Mouse (Mus musculus): Measurements from ENCODE around the gene Psmd12.

Psmd12 gene

DNA sequence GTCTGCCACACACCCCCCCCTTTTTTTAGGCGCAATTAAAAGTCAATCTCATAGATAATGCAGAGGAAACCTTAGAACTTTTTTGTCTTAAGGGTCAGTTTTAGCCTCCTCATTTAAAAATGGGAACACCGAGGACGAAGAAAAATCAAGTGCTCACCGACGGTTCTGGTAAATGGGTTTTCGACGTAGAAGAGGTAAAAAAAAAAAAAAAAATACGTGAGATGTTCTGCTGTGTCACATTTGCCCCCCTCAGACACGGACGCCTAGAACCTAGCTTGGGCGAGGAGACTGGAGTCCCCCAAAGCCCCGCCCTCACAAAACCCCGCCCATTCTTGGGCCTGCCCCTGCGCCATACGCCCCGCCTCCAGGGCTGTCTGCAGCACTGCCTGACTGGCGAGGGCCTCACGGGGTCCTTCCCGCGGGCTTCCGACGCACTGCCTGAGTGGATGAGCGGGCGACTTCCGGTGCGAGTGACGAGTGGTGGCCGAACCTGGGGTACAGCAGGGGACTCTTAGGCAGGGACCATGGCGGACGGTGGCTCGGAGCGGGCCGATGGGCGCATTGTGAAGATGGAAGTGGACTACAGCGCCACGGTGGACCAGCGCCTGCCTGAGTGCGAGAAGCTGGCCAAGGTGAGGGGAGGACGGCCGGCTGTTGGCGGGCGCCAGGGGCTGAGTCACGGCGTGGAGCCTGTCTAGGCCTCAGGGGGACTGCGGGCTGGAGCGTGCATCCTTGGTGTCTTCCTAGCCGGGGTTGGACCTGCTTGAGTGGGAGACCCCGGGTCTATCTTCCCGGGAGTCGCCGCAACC lies at the start of gene Psmd12:
TSS of gene Psmd12 (plus strand) at position 432 of the 809 bp plus-strand sequence.
- DNase-seq (ENCODE audit: inconsistent age in 2 of 2, low spot score in 1 of 2), result peak; percentile 96 to 99

DNA sequence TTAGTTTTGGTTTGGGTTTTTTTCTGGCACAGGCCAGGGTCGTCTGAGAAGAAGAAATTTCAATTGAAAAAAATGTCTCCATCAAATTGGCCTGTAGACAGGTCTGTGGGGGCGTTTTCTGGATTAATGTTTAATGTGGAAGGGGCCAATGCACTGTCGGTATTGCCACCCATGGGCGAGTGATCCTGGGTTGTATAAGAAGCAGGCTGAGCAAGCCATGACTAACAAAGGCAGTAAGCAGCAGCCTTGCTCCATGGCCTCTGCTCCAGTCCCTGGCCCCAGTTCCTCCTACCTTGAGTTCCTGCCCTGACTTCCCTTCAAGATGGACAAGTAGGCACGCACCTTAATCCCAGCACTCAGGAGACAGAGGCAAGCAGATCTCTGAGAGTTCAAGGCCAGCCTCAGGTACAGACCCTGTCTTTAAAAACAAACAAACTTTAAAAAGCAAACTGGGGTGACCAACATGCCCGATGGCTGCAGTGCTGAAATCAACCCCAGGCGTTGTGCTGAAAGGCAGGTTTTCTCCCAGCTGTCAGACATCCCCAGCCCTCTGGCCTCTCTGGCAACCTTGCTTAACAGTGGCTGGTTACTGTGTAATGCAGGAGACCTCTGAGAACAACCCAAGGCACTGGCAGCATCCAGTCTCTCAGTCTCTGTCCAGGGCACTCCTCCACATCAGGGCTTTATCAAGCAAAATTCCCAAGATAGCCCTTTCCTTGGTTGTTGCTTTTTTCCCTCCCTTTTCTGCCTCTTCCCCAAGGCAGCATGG lies 47.9 kb upstream of the Psmd12 start:
- DNase-seq (ENCODE audit: inconsistent age in 2 of 2, low spot score in 1 of 2), result no peak

DNA sequence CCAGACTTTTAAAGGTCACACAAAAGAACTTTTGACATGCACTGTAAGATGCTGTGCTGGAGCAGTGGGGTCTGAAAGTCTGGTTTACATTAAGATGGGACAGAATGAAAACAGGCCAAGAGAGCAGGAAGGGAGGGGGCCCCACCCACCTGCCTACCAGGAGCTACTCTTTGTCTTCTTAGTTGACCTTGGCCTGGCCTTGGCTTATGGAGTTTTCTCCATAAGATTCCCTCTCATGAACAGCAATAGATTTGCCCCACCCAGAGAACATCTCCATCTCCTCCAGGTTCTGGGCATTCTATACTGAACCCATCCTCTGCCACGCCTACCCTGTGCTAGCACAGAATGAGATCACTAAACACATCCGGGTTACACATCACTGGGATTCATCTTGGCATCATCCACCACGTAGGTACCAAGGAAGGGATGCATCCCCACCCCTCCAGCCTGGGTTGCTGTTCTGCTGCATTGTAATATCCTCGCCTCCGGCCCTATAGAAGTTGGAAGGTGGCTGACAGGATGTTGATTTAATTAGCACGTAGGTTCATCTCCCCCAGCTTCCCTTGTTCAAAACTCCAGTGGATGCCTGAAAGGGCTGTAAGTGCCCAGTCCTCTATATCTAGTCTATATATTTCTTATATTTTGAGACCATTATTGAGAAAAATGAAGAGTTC lies 43.4 kb upstream of the Psmd12 start:
- DNase-seq (ENCODE audit: inconsistent age in 2 of 2, low spot score in 1 of 2), result no peak

DNA sequence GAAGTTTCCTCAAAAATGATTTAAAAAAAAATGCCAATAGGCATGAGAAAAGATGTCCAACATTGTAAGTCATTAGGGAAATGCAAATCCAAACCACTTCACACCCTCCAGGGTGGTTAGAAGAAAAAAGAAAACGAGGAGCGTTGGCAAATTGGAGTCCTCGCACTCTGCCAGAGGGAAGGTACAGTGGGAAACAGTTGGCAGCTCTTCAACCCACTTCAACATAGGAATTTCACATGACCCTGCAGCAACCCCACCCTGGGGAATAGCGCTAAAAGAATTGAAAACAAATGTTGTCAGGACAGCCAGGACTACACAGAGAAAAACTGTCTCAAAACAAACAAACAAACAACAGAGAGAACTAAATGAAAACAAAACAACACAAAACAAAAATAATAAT lies 41.6 kb upstream of the Psmd12 start:
- DNase-seq (ENCODE audit: inconsistent age in 2 of 2, low spot score in 1 of 2), result no peak

DNA sequence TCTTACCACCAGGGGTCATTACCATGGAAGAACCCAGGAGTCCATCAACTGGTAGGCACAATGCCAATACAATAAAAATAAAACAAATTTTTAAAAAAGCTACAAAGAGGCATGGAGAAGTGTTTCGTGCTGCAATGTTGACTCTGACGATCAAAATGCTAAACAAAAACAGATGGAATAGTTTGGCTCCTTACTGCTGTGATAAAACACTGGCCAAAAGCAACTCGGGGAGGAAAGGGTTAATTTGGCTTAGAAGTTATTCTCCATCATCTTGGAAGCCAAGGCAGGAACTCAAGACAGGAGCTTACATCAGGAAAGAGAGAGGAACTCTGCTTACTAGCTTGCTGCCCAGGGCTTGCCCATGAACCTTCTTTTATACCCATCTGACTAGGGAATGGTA lies 41.1 kb upstream of the Psmd12 start:
- no peak for DNase-seq (ENCODE audit: inconsistent age in 2 of 2, low spot score in 1 of 2)

DNA sequence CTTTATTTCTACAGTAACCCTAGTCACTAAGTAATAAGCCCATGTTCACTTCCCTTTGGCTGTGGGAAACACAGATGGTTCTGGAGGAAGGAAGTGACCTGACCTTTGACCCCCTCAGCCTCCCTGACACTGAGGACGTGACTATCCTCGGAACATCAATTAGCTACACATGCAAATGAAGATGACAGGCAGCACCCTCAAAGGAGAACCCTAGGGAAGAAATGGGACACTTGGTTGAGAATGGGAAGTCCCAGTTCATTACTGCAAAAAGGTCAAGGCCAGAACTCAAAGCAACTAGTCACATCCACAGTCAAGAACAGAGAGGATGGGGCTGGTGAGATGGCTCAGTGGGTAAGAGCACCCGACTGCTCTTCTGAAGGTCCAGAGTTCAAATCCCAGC lies 38.2 kb upstream of the Psmd12 start:
- DNase-seq (ENCODE audit: inconsistent age in 2 of 2, low spot score in 1 of 2), result no peak

DNA sequence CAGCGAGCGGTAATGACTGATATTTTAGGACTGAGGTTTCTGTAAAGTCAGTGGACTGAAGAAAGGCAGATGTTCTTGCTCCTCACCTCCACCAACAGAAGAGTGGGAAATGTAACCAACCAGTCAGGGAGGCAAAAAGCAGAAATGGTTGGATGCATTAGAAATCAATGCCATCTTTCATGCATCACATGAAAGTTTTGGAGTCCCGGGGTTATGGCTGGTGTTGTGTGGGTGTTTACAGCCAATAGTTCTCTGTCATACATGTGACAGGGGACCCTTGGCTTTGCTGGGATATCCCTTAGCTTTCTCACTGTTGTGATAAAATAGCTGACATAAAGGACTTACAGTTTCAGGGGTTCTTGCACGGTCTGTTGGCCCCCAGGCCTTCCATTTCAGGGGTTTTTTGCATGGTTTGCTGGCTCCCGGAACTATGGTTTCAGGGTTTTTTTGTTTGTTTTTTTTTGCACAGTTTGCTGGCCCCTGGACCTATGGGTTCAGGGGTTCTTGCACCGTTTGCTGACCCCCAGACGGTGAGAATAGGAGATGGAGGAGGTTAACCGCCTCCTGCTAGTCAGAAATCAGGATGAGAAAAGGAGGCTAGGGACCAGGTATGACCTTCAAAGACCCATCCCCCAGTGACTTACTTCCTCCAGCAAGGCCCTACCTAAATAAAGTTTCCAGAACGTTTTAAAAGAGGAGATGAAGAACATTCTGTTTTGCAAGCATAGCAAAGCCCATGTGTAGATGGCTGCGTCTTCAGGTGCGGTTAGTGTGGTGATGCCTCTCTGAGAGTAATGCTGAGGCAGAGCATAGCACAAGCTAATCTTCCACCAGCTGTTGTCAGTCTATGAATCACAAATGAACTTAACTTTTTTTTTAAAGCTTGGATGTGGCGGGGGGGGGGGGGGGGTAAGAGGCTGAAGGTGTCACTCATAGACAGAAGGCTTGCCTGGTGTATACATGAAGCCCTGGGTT lies 35.9 kb upstream of the Psmd12 start:
- no peak for DNase-seq (ENCODE audit: inconsistent age in 2 of 2, low spot score in 1 of 2)

DNA sequence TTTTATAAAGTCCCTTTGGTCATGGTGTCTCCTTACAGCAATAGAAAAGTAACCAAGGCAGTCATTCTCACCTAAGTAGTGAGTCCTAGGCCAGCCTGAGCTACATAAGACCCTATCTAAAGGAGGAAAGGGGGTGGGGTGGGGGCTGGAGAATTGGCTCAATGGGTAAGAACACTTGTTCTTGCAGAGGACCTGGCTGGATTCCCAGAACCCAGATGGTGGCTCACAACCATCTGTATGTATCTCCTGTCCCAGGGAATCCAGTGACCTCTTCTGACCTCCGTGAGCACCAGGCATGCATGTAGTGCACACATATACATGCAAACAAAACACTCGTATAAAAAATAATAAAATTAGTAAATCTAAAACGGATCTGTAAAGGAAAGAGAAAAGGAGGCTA lies 33.6 kb upstream of the Psmd12 start:
- DNase-seq (ENCODE audit: inconsistent age in 2 of 2, low spot score in 1 of 2), result no peak

DNA sequence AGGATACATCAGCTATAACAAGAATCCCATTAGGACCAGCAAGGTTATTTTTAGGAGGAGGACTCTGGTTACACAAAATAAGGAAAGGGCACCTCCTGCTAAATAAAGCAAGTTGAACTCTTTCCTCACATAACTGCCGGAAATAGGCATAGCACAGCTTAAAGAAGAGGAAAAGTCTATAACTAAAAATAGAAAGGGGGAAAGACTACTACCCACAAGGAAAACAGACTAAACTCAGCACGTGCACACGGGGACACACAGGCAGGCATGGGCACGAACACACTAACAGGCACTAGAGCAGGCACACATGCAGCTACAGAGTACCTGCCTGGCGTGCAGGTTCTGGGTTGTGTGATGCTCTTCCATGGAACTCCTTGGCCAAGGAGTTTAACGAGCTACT lies 32.6 kb upstream of the Psmd12 start:
- no peak for DNase-seq (ENCODE audit: inconsistent age in 2 of 2, low spot score in 1 of 2)

DNA sequence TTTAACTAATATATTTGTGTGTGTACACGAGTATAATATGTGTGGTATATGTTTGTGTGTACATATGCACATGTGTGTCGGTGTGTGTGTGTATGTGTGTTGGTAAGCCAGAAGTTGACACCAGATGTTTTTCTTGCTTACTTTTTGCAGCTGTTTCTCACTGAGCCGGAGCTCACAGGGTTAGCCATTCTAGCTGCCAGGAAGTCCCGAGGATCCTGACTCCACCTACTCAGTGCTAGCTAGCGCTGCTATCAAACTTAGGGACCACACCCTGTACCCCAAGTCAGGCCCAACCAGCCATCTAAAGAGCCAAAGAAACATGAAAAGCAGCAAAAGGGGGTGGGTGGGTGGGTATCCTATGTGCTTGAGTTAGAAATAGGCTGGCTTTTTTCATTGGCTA lies 31.9 kb upstream of the Psmd12 start:
- no peak for DNase-seq (ENCODE audit: inconsistent age in 2 of 2, low spot score in 1 of 2)

DNA sequence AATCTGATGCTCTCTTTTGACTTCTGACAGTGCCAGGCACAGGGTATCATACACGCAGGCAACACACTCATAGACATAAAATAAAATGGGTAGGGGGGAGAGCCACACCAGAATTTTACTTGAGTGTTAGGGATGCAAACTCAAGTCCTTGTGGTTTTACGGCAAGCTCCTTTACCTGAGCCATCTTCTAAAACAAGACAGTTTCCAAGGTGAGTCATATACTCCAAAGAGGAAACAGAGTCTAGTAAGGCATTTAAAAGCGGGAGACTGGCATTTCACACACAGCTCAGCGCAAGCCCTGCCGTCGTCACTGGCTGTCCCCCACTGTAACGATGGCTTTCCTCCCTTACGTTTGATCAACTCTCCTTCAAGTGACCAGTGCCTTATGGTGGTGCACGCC lies 31.4 kb upstream of the Psmd12 start:
- DNase-seq (ENCODE audit: inconsistent age in 2 of 2, low spot score in 1 of 2), result no peak

DNA sequence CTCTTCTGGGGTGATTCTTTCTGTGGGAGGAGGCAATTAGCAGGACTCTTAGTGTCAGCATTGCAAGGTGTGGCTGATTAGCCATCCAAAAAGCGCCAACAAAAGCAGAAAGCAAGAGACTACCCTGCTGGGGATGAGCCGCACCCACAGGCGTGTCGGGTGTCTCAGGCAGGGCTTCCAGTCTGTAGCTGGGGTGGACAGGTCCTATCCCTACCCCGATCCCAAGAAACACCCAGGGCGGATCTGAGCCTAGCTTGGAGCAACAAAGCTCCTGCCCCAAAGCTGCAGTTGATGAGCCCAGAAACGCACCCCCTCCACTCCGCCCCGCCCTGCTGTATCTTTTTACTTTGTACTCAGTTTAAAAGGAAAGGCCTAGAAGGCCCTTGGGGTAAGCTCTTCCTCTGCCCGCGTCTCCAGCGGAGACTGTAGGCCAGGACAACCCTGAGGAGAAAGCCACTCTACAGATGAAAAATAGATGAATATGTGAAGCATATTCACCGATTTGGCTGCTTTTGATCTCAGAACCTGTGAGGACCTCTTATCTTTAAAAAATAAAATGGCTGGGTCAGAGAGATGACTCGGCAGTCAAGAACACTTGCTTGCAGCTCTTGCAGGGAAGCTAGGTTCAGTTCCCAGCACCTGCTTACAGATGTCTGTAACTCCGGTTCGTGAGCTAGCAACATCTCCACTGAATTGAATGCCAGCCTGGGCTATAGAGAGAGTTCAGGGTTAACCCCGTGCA lies 29.9 kb upstream of the Psmd12 start:
- no peak for DNase-seq (ENCODE audit: inconsistent age in 2 of 2, low spot score in 1 of 2)

DNA sequence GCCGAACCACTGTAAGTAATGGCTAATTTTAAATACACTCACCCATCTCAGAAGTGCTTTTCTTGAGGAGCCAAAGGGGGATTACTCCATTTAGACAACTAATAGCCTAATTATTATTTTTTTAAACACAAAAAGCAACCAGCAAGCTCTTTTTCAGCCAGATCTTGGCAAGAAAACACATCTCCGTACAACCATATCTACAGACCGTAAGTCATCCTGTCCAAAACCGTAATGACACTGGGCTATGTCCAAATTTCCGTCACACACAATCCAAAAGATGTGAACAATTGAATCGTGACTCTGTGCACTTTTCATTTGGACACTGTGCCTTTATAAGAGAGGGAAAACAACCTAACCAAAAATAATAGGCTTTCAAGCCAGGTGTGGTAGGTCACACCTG lies 29.2 kb upstream of the Psmd12 start:
- DNase-seq (ENCODE audit: inconsistent age in 2 of 2, low spot score in 1 of 2), result peak in 1 of 2 experiments; percentile 49

DNA sequence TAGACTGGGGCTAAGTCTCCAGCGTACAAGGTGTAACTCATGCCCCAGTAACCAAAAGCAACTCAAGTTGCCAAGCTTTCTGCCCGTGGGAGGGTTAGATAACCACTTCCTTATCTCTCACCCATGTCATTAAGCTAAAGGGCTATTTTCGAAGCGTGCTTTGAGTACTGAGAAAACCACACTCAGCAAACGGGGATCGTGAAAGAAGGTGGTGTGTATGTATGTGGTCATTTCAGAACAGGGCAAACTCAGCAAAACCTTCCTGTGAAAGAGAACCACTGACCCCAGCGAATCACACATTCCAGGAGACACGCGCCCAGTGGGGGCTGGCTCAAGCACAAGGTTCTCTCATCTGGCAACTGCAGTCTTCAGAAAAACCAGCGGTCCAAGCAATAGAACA lies 28.2 kb upstream of the Psmd12 start:
- DNase-seq (ENCODE audit: inconsistent age in 2 of 2, low spot score in 1 of 2), result peak in 1 of 2 experiments; percentile 45

DNA sequence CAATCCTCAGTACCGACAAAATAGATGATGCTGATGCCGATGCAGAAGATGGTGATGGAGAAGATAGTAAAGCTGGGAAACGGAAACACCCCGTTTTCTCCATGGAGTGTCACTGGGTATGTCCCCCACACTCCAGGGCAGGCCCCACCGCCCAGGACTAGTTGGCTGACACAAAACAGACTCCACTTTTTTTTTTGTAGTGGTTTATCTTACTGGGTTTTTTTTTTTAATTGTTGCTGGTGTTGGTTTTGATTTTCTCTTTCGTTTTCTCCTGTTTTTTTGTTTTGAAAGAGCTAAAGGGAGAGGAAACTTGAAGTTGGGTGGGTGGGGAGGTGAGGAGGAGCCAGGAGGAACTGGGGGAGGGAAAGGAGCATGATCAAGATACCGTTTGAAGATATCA lies 27.2 kb upstream of the Psmd12 start:
- no peak for DNase-seq (ENCODE audit: inconsistent age in 2 of 2, low spot score in 1 of 2)

DNA sequence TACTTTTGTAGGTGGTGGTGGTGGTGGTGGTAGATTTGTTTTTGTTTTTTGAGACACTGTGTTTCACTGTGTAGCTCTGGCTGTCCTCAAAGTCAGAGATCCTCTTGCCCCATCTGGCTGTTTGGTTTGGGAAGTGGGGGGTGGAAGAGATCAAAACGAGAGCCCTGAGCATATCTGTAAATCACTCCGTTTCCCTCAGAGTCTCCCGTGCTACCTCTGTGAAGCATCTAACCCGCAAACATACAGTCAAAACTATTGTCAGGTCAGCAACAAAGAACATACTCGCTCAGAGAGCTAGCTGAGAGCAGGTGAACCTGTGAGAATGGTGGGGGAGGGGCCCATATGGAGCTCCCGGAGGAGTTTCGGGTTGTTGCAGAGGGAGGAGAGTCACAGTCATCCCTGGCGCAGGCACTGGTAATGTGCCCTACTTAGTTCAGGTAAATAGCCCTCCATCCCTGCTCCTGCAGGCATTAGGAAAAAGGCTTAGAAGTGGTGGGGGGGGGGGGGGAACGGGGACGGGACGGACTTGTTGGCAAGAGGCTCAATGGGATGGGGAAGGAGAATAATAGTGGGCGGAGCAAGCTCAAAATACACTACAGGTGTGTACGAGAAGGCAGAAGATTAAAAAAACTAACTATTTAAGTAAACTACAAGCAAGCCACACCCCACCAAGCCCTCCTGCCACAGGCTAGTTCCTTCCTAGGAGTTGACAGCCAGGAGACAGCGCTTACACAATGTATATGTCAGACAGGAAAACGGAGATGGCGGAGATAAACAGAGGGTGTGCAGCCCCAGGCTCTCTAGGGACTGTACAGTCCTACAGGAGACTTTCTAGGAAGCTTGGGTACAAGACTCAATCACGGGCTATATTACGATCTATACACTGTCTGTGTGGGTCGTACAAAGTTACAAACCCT lies 24.5 kb upstream of the Psmd12 start:
- no peak for DNase-seq (ENCODE audit: inconsistent age in 2 of 2, low spot score in 1 of 2)

DNA sequence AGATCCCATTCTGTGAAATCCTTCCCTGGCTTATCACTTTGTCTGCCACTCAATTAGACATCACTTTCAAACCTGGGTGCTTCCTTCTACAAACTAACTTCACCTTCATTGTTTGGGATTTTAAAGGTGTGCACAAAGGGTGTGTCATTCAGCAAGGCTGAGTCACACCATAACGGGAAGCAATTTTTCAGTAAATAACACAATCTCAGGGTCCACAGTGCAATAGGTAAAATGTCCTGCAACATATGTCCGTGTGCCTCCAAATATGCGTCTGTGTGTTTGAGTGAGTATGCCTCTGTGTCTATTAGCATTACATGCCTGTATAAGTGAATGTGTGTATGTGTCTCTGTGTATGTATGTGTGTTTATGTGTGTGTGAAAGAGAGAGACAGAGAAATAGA lies 22.0 kb upstream of the Psmd12 start:
- no peak for DNase-seq (ENCODE audit: inconsistent age in 2 of 2, low spot score in 1 of 2)

DNA sequence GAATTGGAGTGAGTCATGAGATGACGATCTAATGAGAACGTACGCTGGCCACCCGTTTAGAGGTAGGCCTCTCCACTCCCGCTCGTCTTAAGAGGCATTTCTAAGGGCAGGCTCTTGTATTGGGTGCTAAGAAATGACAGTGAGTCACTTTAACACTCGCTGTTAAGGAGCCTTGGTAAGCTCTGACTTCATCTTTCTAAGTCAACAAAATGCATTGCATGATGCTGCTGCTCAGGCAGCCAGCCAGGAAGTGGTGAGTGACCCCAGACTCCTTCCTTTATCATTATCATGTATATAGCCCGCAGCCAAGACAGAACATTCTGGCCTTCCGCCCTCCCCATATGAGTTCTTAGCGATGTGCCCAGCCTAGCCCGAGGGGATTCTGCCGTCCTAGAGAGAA lies 21.0 kb upstream of the Psmd12 start:
- DNase-seq (ENCODE audit: inconsistent age in 2 of 2, low spot score in 1 of 2), result peak in 1 of 2 experiments; percentile 69

DNA sequence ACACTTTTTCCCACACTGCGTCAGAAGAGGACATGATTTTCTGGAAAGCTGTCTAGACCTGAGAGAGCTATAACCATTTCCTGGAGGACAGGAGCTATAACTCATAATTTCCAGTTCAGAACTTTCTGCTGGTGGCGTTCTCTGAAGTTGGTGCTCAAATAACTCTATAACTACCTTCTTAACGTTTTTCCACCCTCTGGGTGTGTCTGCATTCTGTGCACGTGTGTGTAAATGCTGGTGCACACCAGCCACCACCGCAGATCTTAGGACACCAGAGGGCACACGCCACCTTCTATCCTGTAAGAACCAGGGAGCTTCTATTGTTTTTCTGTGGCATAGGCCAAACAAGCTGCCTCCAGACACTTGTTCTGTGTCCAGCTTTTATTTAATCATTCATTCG lies 20.3 kb upstream of the Psmd12 start:
- DNase-seq (ENCODE audit: inconsistent age in 2 of 2, low spot score in 1 of 2), result no peak
